Mouse (Mus musculus) central nervous system, embryonic 14 days (tissue): ENCODE data around the gene Pdia6. TPM values are rescaled to one million over a fixed set of nuclear protein-coding genes. Genes with fewer than 3 reads are reported as not detected.

Experiments used
- polyA plus RNA-seq: library from polyadenylated mRNA; depleted of rRNA; stranded (reverse); fragments of >200 nt; gene quantifications from 2 replicates; pipeline ENCODE4 v1.2.3, GENCODE M21; 2012; rRNA removed

Gene Pdia6
- polyA plus RNA-seq: 239 and 283 TPM in 2 replicates

GRCm38 (mm10) chr12:17265971-17266672 lies at the start of gene Pdia6:
Gene Pdia6, plus strand, starts transcription at chr12:17266545.

GRCm38 (mm10) chr12:17329259-17329658 lies 62.9 kb downstream of the Pdia6 start, which contains the start of gene Atp6v1c2:
Gene Atp6v1c2, minus strand, starts transcription at chr12:17329359.

Other genes with a start within 250 kb of the Pdia6 start
- 4.1 and 4.3 TPM in 2 replicates for gene Kcnf1, start 89.7 kb upstream of the Pdia6 start, polyA plus RNA-seq
- 0.18 and 0.49 TPM in 2 replicates for gene Atp6v1c2, start 62.8 kb downstream of the Pdia6 start, polyA plus RNA-seq
- gene Nol10, start 81.9 kb downstream of the Pdia6 start, polyA plus RNA-seq: 18.1 and 18.8 TPM in 2 replicates